Mouse (Mus musculus): ENCODE measurements around the gene Arl6ip5. TPM values are rescaled to one million over a fixed set of nuclear protein-coding genes. Genes with fewer than 3 reads are reported as not detected.
"Not testable (repeated sequence)": the region's sequence is repeated elsewhere in the genome, so short reads cannot be mapped to it uniquely, and the experiment has no call there.

Gene Arl6ip5
- polyA plus RNA-seq, 1 experiment, result 1.9 TPM

DNA sequence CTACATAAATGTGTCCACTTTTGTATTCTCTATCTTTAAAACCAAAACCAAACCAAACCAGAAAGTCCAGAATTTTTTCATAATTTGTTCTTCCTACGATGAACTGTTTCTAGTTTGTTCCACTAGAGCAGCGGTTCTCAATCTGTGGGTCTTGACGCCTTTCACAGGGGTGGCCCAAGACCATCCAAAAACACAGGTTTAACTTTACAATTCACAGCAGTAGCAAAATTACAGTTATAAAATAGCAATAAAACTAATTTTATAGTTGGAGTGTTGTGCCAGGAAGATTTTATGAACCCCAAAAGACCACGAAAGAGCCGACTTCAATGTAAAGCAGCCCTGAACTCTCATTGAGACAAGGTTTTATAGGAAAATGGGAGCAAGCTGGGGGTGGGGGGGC, 25.6 kb downstream of the Arl6ip5 start:
- Histone ChIP-seq H3K4me3 (replicated peaks) (no peak overlapping the region), H3K27me3 (ENCODE audit: control insufficient read depth) (no peaks in the 10 kb centered on the region; the same call in 1 of the 2 replicates)
- TF ChIP-seq GATA1 (IDR thresholded peaks at IDR 0.05; ENCODE audit: low read length) (no peak), TAL1 (IDR thresholded peaks at IDR 0.05; ENCODE audit: low read length) (no peak)

DNA sequence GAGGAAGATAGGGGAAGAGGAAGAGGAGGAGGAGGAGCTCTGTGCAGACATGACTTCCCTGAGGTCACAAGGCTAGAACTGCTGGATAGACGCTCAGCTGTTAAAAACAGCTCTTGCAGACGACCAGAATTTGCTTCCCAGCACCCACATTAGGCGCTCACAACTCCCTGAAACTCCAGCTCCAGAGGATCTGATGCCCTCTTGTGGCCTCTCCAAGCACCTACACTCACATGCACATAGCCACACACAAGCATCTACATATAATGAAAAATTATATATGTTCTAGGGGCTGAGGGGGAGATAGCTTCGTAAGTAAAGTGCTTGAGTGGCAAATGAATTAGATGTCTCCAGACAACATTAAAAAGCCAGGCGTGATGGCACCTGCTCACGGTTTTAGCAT, 28.9 kb downstream of the Arl6ip5 start:
- no peaks in the 10 kb centered on the region for H3K36me3 ChIP-seq (ENCODE audit: control insufficient read depth)
- no peaks in the 10 kb centered on the region for H3K4me1 ChIP-seq (ENCODE audit: control insufficient read depth)
- no peak overlapping the region for H3K4me3 ChIP-seq (replicated peaks)
- no peak for TF ChIP-seq TAL1 (IDR thresholded peaks at IDR 0.05; ENCODE audit: low read length)
- TF ChIP-seq GATA1 (IDR thresholded peaks at IDR 0.05; ENCODE audit: low read length), result no peak
- peaks cover 8% of the 10 kb centered on the region for H3K9me3 ChIP-seq (ENCODE audit: control insufficient read depth, low read length)
- H3K27me3 ChIP-seq (ENCODE audit: control insufficient read depth), result no peaks in the 10 kb centered on the region; the same call in 1 of the 2 replicates

More for the DNA sequence above, 25.6 kb downstream of the Arl6ip5 start:
- Histone ChIP-seq H3K4me1 (ENCODE audit: control insufficient read depth) (no peaks in the 10 kb centered on the region), H3K36me3 (ENCODE audit: control insufficient read depth) (peaks cover 25% of the 10 kb centered on the region), H3K9me3 (ENCODE audit: control insufficient read depth, low read length) (peaks cover 8% of the 10 kb centered on the region)

DNA sequence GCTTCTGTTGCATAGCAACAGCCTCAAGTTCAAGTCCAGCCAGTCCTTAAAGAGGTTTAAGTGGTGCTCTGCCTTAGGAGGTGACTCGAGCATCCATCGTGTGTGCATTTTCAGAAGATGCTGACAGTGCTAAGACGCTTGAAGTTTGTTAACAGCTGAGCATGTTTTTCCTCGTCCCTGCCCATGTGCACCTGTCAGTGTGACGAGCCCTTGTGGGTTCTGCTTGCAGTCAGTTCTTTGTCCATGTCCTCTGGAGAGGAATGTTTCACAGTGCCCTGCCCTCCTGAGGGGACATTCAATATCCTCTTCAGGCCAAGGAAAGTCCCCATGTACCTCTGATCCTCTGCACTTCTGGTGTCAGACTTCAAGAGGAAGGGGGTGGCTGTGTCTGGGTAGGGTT, 29.6 kb downstream of the Arl6ip5 start:
- Histone ChIP-seq H3K27me3 (ENCODE audit: control insufficient read depth) (no peaks in the 10 kb centered on the region; the same call in 1 of the 2 replicates), H3K9me3 (ENCODE audit: control insufficient read depth, low read length) (peaks cover 8% of the 10 kb centered on the region), H3K4me1 (ENCODE audit: control insufficient read depth) (no peaks in the 10 kb centered on the region), H3K4me3 (replicated peaks) (no peak overlapping the region), H3K36me3 (ENCODE audit: control insufficient read depth) (no peaks in the 10 kb centered on the region)
- TF ChIP-seq GATA1 (IDR thresholded peaks at IDR 0.05; ENCODE audit: low read length) (no peak), TAL1 (IDR thresholded peaks at IDR 0.05; ENCODE audit: low read length) (no peak)

DNA sequence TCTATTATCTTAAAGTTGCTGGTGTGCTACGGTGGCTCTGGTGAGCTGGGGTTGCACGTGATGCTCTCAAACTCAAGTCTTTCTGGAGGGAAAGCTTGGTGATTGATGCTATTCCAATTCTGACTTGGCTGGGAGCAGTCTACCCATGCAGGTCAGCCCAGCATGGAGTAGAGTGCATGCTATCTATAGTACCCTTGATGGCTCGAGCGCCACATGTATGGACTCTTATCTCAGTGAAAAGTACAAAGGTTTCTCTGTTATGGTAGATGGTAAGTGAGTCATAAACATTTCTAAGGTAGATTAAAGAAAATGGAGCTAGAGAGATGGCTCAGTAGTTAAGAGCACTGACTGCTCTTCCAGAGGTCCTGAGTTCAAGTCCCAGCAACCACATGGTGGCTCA, 32.0 kb downstream of the Arl6ip5 start:
- H3K36me3 ChIP-seq (ENCODE audit: control insufficient read depth), result no peaks in the 10 kb centered on the region
- H3K4me3 ChIP-seq (replicated peaks), result no peak overlapping the region
- H3K9me3 ChIP-seq (ENCODE audit: control insufficient read depth, low read length), result peaks cover 8% of the 10 kb centered on the region
- H3K27me3 ChIP-seq (ENCODE audit: control insufficient read depth), result no peaks in the 10 kb centered on the region; the same call in 1 of the 2 replicates
- H3K4me1 ChIP-seq (ENCODE audit: control insufficient read depth), result no peaks in the 10 kb centered on the region
- no peak for TF ChIP-seq GATA1 (IDR thresholded peaks at IDR 0.05; ENCODE audit: low read length)
- no peak for TF ChIP-seq TAL1 (IDR thresholded peaks at IDR 0.05; ENCODE audit: low read length)

DNA sequence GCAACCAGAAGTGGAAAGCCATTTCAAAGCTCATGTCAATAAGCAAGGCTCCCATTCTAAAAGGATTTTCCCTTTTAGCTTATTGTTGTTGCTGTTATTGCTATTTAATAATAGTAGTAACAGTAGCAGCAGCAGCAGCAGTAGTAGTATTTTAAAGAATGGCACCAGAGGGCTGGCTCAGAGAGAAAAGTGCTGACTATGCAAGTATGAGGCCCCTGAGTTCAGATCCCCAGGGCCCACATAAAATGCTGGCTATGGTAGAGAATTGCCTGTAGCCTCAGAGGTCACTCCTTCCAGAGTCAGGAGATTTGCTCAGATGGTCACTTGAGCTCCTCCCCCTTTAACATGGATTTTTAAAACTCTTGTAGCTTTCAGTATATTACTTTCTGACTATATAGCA, 34.7 kb downstream of the Arl6ip5 start:
- no peaks in the 10 kb centered on the region for H3K4me1 ChIP-seq (ENCODE audit: control insufficient read depth)
- H3K36me3 ChIP-seq (ENCODE audit: control insufficient read depth), result no peaks in the 10 kb centered on the region
- H3K9me3 ChIP-seq (ENCODE audit: control insufficient read depth, low read length), result no peaks in the 10 kb centered on the region
- H3K27me3 ChIP-seq (ENCODE audit: control insufficient read depth), result no peaks in the 10 kb centered on the region
- TF ChIP-seq GATA1 (IDR thresholded peaks at IDR 0.05; ENCODE audit: low read length) (no peak), TAL1 (IDR thresholded peaks at IDR 0.05; ENCODE audit: low read length) (no peak)
- no peak overlapping the region for H3K4me3 ChIP-seq (replicated peaks)

DNA sequence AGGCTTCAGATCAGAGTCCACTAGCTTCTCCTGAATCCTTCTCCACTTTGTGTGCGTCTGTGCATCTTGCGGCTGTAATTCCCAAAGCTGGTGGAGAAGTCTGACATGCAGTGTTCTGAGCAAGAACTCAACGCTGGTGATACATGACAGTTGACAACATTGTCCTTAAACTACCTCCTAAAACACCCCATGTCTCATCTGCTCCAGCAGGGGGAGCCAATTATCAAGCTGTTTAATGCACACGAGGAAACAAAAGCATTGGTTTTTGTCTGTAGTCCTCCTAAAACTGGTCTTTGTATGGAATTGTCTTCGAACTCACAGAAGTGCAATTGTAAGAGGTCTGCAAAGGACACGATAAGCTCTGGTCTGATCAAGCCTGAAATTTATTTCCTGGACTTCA, 40.5 kb downstream of the Arl6ip5 start:
- H3K4me1 ChIP-seq (ENCODE audit: control insufficient read depth), result no peaks in the 10 kb centered on the region
- no peaks in the 10 kb centered on the region for H3K36me3 ChIP-seq (ENCODE audit: control insufficient read depth)
- H3K4me3 ChIP-seq (replicated peaks), result no peak overlapping the region
- TF ChIP-seq GATA1 (IDR thresholded peaks at IDR 0.05; ENCODE audit: low read length) (no peak), TAL1 (IDR thresholded peaks at IDR 0.05; ENCODE audit: low read length) (no peak)
- no peaks in the 10 kb centered on the region for H3K27me3 ChIP-seq (ENCODE audit: control insufficient read depth)
- no peaks in the 10 kb centered on the region for H3K9me3 ChIP-seq (ENCODE audit: control insufficient read depth, low read length)

- no peaks in the 10 kb centered on the region for H3K4me1 ChIP-seq (ENCODE audit: control insufficient read depth)
- no peak for TF ChIP-seq TAL1 (IDR thresholded peaks at IDR 0.05; ENCODE audit: low read length)
- no peak for TF ChIP-seq GATA1 (IDR thresholded peaks at IDR 0.05; ENCODE audit: low read length)
- no peaks in the 10 kb centered on the region for H3K27me3 ChIP-seq (ENCODE audit: control insufficient read depth)
Observed at GRCm38 (mm10) chr6:97252086-97252485, 41.6 kb downstream of the Arl6ip5 start.

GRCm38 (mm10) chr6:97252711-97253221, 42.3 kb downstream of the Arl6ip5 start, which contains the start of gene Lmod3:
Gene Lmod3, minus strand, starts transcription at chr6:97252759.
- Histone ChIP-seq H3K36me3 (ENCODE audit: control insufficient read depth) (no peaks in the 10 kb centered on the region), H3K4me3 (replicated peaks) (no peak within 1 kb of the TSS), H3K4me1 (ENCODE audit: control insufficient read depth) (no peaks in the 10 kb centered on the region), H3K9me3 (ENCODE audit: control insufficient read depth, low read length) (no peaks in the 10 kb centered on the region), H3K27me3 (ENCODE audit: control insufficient read depth) (no peaks in the 10 kb centered on the region)
- TF ChIP-seq GATA1 (IDR thresholded peaks at IDR 0.05; ENCODE audit: low read length), result no peak
- no peak for TF ChIP-seq TAL1 (IDR thresholded peaks at IDR 0.05; ENCODE audit: low read length)

More at GRCm38 (mm10) chr6:97252086-97252485, 41.6 kb downstream of the Arl6ip5 start:
- H3K4me3 ChIP-seq (replicated peaks), result no peak overlapping the region
- H3K36me3 ChIP-seq (ENCODE audit: control insufficient read depth), result no peaks in the 10 kb centered on the region
- H3K9me3 ChIP-seq (ENCODE audit: control insufficient read depth, low read length), result no peaks in the 10 kb centered on the region

GRCm38 (mm10) chr6:97258489-97258888, 48.0 kb downstream of the Arl6ip5 start:
- Histone ChIP-seq H3K4me3 (replicated peaks) (no peak overlapping the region), H3K36me3 (ENCODE audit: control insufficient read depth) (no peaks in the 10 kb centered on the region), H3K27me3 (ENCODE audit: control insufficient read depth) (no peaks in the 10 kb centered on the region), H3K9me3 (ENCODE audit: control insufficient read depth, low read length) (no peaks in the 10 kb centered on the region), H3K4me1 (ENCODE audit: control insufficient read depth) (no peaks in the 10 kb centered on the region)
- TF ChIP-seq TAL1 (IDR thresholded peaks at IDR 0.05; ENCODE audit: low read length) (no peak), GATA1 (IDR thresholded peaks at IDR 0.05; ENCODE audit: low read length) (no peak)

GRCm38 (mm10) chr6:97259926-97260325, 49.4 kb downstream of the Arl6ip5 start:
- not testable (repeated sequence) for H3K9me3 ChIP-seq (ENCODE audit: control insufficient read depth, low read length); H3K4me3 ChIP-seq (replicated peaks); H3K36me3 ChIP-seq (ENCODE audit: control insufficient read depth); H3K4me1 ChIP-seq (ENCODE audit: control insufficient read depth); H3K27me3 ChIP-seq (ENCODE audit: control insufficient read depth)

Data from erythroblast, embryonic 14.5 days (primary cell).